Mouse (Mus musculus): ENCODE measurements around the gene Ctps.

Gene Ctps

GRCm38 (mm10) chr4:120571070-120571464, 991 bp upstream of the Ctps start:
- no peak for DNase-seq (ENCODE audit: low read depth, low spot score)

GRCm38 (mm10) chr4:120570438-120571069, 478 bp upstream of the Ctps start:
- peak; percentile 59 for DNase-seq (ENCODE audit: low read depth, low spot score)

DNA sequence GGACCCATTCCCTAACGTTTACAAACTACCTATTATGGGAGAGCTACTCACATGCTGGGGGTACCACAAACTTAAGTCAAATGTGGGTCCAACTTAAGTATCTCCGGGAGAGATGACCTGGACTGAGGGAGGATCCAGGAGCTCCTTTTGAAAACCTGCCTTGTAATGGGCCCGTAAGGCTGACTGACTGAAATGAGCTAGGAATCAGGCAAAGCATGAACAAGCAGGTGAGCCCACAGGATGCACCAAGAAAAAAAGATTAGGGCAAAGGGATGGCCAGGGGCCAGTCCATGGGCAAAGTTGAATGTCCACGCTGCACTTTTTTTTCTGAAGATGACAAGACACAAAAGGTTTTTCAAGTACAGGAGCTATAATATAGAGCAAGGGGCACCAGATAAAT, 1.1 kb downstream of the Ctps start:
- DNase-seq (ENCODE audit: low read depth, low spot score), result no peak

GRCm38 (mm10) chr4:120568005-120568404, 2.1 kb downstream of the Ctps start:
- no peak for DNase-seq (ENCODE audit: low read depth, low spot score)

DNA sequence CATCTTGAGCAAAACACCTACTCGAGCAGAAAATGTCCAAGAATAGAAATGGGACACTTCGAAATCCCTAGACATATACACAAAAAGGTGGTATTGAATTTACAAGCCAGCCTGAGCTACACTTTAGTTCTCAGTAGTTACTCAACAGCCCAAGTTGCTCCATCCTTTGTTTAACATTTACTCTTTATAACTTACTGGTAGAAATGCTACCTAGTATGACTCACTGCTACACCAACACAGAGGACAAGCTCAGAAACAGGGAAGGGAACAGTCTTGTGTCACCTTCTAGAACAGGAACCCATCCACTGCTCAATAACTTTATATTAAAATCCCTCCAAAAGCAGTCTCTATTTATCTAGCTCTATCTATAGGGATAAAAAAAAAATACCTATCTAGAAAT, 4.3 kb downstream of the Ctps start:
- DNase-seq (ENCODE audit: low read depth, low spot score), result no peak

- no peak for DNase-seq (ENCODE audit: low read depth, low spot score)
These were observed 13.5 kb downstream of the Ctps start for GRCm38 (mm10) chr4:120556592-120556991.

GRCm38 (mm10) chr4:120544896-120545295, 25.2 kb downstream of the Ctps start:
- DNase-seq (ENCODE audit: low read depth, low spot score), result no peak

- DNase-seq (ENCODE audit: low read depth, low spot score), result peak; percentile 12
These were observed 31.4 kb downstream of the Ctps start for GRCm38 (mm10) chr4:120538664-120539063.

DNA sequence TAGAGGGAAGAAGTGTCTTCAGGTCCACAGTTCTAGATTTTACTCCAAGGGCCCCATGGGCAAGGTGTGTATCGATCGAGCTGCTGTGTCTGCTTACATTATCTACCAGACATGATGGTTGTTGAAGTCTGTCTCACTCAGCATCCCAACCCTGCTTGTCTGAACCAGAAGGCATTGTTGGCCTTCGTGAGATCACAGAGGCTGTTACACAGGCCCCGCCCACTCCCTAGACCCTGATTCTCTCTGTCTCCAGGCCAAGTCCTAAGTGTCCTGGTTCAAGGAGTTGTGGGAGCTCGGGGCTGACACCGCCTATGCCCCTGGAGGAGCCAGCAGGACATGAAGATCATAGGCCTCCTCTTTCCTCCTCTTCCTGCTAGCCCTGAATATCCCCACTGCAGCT, 38.1 kb downstream of the Ctps start, which contains the start of gene Slfnl1:
Gene Slfnl1, plus strand, starts transcription at position 246 of the 400 bp plus-strand sequence.
- DNase-seq (ENCODE audit: low read depth, low spot score), result no peak

- DNase-seq (ENCODE audit: low read depth, low spot score), result no peak
These were observed 41.9 kb downstream of the Ctps start for GRCm38 (mm10) chr4:120528171-120528570.

DNA sequence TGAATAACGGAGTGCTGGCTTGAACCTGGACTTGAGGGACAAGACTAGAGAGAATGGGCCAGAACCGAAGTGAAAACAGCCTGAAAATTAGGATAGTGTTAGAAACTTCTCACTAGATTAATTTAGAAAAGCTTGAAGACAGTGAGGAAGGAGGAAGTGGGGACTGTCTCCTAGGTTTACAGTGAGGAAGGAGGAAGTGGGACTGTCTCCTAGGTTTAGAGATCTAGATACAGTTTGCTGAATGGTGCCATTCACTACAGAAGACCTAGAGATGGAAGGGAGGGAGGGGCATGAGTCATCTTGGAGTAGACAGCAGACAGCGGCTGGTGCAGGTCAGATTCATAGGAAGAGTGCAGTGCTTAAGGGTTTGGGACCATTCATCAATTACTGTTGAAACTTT, 47.0 kb downstream of the Ctps start:
- DNase-seq (ENCODE audit: low read depth, low spot score), result no peak

DNA sequence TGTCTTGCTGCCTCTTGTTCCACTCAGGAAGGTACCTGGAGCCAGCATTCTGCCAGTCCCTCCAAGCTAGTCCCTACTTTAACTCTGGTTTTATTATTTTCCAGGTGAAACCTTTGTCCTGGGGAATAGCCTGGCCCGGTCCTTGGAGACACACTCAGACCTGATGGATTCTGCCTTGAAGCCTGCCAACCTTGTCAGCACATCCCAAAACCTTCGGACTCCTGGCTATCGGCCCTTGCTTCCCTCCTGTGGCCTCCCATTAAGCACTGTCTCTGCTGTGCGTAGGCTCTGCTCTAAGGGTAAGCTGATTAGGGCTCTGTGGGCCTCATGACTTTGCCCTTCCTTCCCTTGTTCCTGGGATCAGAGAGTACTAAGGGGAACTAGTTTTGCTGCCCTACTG, 47.7 kb downstream of the Ctps start:
- no peak for DNase-seq (ENCODE audit: low read depth, low spot score)

DNA sequence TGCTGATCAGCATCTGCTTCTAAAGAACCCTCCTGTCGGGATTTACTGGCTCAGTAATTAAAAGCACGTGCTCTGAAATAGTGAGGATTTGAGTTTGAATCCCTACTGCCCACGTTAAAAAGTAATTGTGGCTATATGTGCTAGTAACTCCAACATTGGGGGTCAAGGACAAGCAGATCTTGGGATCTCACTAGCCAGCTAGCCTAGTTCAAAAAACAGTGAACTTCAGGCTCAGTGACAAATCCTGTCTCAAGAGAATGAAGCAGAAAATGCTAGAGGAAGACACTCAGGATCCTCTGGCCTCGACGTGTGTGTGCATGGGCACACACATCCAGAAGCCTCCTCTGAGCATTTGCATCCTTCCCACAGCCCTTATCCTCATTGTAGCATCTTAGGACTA, 48.3 kb downstream of the Ctps start:
- DNase-seq (ENCODE audit: low read depth, low spot score), result no peak

DNA sequence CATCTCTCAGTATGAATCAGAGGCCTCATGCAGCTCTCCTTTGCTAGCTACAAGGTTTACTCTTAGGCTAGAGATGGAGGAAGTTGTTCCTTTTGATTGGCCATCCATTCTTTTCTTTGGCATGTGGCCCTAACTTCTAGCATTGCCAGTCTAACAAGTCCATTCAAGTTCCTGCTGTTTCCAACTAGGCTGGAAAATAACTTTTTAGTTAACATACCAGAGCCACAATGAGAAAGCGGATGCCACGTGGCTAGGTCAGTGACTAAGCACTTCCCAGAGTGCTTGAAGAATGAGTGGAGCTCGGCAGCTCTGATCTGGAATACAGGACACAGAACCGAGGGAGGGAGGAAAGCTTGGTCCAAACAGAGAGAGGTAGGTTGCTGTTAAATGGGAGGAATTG, 52.7 kb downstream of the Ctps start:
- no peak for DNase-seq (ENCODE audit: low read depth, low spot score)

GRCm38 (mm10) chr4:120516907-120517306, 53.2 kb downstream of the Ctps start:
- DNase-seq (ENCODE audit: low read depth, low spot score), result no peak

GRCm38 (mm10) chr4:120516491-120516890, 53.6 kb downstream of the Ctps start:
- DNase-seq (ENCODE audit: low read depth, low spot score), result no peak

GRCm38 (mm10) chr4:120514366-120514765, 55.7 kb downstream of the Ctps start:
- no peak for DNase-seq (ENCODE audit: low read depth, low spot score)

DNA sequence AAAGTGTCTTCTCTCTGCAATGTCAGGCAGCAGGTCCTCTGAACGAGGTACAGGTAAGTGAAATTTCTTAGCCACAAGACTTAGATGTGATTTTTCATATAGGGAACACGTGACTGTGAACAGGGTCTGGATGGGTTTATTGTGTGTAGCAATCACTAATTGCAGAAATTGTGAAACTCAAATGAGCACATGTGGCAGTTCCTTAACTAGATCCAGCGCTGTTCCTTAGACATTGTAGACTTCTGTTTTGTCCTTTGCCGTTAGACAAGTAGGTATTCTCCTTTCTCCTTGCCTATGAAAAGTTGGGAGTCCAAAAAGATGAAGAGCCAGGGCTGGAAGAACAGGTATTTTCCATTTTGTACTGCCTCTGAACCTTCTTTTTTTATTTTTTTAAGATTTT, 58.9 kb downstream of the Ctps start:
- DNase-seq (ENCODE audit: low read depth, low spot score), result no peak

- no peak for DNase-seq (ENCODE audit: low read depth, low spot score)
These were observed 63.1 kb downstream of the Ctps start for GRCm38 (mm10) chr4:120506955-120507354.
